Comparison of ENCODE assay signal across 16 mouse cellular contexts in genomic region chr5:116490826-116491225, GRCm38 (mm10).
DNase-seq lines count a peak whose midpoint lies in the region; ATAC-seq lines count a peak whose summit lies in the region.
"Had no signal": no experiment of that assay in that cellular context is flagged by ENCODE, and none has a peak within 500 bp of the region (broad histone marks: within the 10 kb centered on the region; RNA-seq: fewer than 3 reads in every experiment).

No protein-coding gene starts in this region.

- H3K9me3 ChIP-seq in hindbrain, embryonic 13.5 days: no peaks in the 10 kb centered on the region
- H3K9me3 ChIP-seq in hindbrain, embryonic 16.5 days (ENCODE audit: control insufficient read depth, low read length): no peaks in the 10 kb centered on the region
- no peaks in the 10 kb centered on the region for H3K9me3 ChIP-seq in midbrain, embryonic 13.5 days
- no peaks in the 10 kb centered on the region for H3K9me3 ChIP-seq in midbrain, embryonic 11.5 days (ENCODE audit: control insufficient read depth, low read length)
- H3K9me3 ChIP-seq: embryonic facial prominence, embryonic 13.5 days; hindbrain, embryonic 10.5 days; neural tube, embryonic 15.5 days had no signal

- 67% methylated on average over 5 of the region's 5 CpGs for WGBS in hindbrain, embryonic 13.5 days
- 59% methylated on average over 5 of the region's 5 CpGs for WGBS in hindbrain, embryonic 16.5 days
- 86% methylated on average over 5 of the region's 5 CpGs for WGBS in midbrain, embryonic 13.5 days
- 90% methylated on average over 5 of the region's 5 CpGs for WGBS in midbrain, embryonic 11.5 days

- H3K4me2 ChIP-seq in hindbrain, embryonic 13.5 days: no peak overlapping the region
- H3K4me2 ChIP-seq in hindbrain, embryonic 16.5 days (ENCODE audit: low read length): no peak overlapping the region
- no peak overlapping the region for H3K4me2 ChIP-seq in midbrain, embryonic 13.5 days (replicated peaks)
- no peak overlapping the region for H3K4me2 ChIP-seq in midbrain, embryonic 11.5 days
- H3K4me2 ChIP-seq: embryonic facial prominence, embryonic 13.5 days; neural tube, embryonic 15.5 days had no signal

- no peak overlapping the region for H3K4me3 ChIP-seq in hindbrain, embryonic 13.5 days
- no peak overlapping the region for H3K4me3 ChIP-seq in hindbrain, embryonic 16.5 days (ENCODE audit: low read length)
- H3K4me3 ChIP-seq in midbrain, embryonic 13.5 days (replicated peaks): no peak overlapping the region
- no peak overlapping the region for H3K4me3 ChIP-seq in midbrain, embryonic 11.5 days (ENCODE audit: low read depth, low read length)
- H3K4me3 ChIP-seq: embryonic facial prominence, embryonic 13.5 days; hindbrain, embryonic 10.5 days; neural tube, embryonic 15.5 days had no signal

- peak; percentile 25 for DNase-seq in adrenal gland, adult 2 months
- DNase-seq in adrenal gland, postnatal 10 days: no peak
- no peak for DNase-seq in midbrain, embryonic 11.5 days (ENCODE audit: low spot score, missing footprints)
- no peak for DNase-seq in right cerebral cortex, postnatal 4 days
- DNase-seq in embryo, embryonic 9.5 days (ENCODE audit: extremely low spot score): no peak
- DNase-seq: adrenal gland, adult 8-10 months; gastrocnemius, postnatal 25 days; liver; liver, postnatal 0 days; midbrain, embryonic 14.5 days had no signal

- peaks cover 77% of the 10 kb centered on the region for H3K4me1 ChIP-seq in hindbrain, embryonic 13.5 days (replicated peaks)
- peaks cover 16% of the 10 kb centered on the region for H3K4me1 ChIP-seq in hindbrain, embryonic 16.5 days (ENCODE audit: control insufficient read depth, insufficient read depth, low read depth, low read length)
- H3K4me1 ChIP-seq in midbrain, embryonic 13.5 days (replicated peaks): peaks cover 60% of the 10 kb centered on the region
- H3K4me1 ChIP-seq in midbrain, embryonic 11.5 days (ENCODE audit: control insufficient read depth, insufficient read depth, low read length): 0 out of 2 replicates have a peak, but pooled peaks cover 2% of the 10 kb centered on the region

- no peak for ATAC-seq in hindbrain, embryonic 13.5 days (ENCODE audit: low FRiP score)
- ATAC-seq in hindbrain, embryonic 16.5 days: no peak
- no peak for ATAC-seq in midbrain, embryonic 13.5 days
- no peak for ATAC-seq in midbrain, embryonic 11.5 days (ENCODE audit: low FRiP score)
- ATAC-seq: liver, postnatal 0 days had no signal

- H3K27ac ChIP-seq in hindbrain, embryonic 13.5 days: peak overlapping the region; percentile 48
- no peak overlapping the region for H3K27ac ChIP-seq in hindbrain, embryonic 16.5 days (ENCODE audit: low read depth, low read length)
- H3K27ac ChIP-seq in midbrain, embryonic 13.5 days: peak overlapping the region; percentile 8; the same call in 1 of the 2 replicates
- no peak overlapping the region for H3K27ac ChIP-seq in midbrain, embryonic 11.5 days (ENCODE audit: low read depth, low read length)
- H3K27ac ChIP-seq: embryonic facial prominence, embryonic 13.5 days; hindbrain, embryonic 10.5 days had no signal

- no peaks in the 10 kb centered on the region for H3K36me3 ChIP-seq in hindbrain, embryonic 13.5 days
- no peaks in the 10 kb centered on the region for H3K36me3 ChIP-seq in hindbrain, embryonic 16.5 days (ENCODE audit: control insufficient read depth, insufficient read depth, low read length)
- H3K36me3 ChIP-seq in midbrain, embryonic 13.5 days: no peaks in the 10 kb centered on the region
- no peaks in the 10 kb centered on the region for H3K36me3 ChIP-seq in midbrain, embryonic 11.5 days (ENCODE audit: control insufficient read depth, insufficient read depth, low read length)
- H3K36me3 ChIP-seq: embryonic facial prominence, embryonic 13.5 days; neural tube, embryonic 15.5 days had no signal

- H3K27me3 ChIP-seq in hindbrain, embryonic 13.5 days: no peaks in the 10 kb centered on the region
- no peaks in the 10 kb centered on the region for H3K27me3 ChIP-seq in hindbrain, embryonic 16.5 days (replicated peaks; ENCODE audit: control insufficient read depth, insufficient read depth, low read length)
- no peaks in the 10 kb centered on the region for H3K27me3 ChIP-seq in midbrain, embryonic 13.5 days
- no peaks in the 10 kb centered on the region for H3K27me3 ChIP-seq in midbrain, embryonic 11.5 days (ENCODE audit: control insufficient read depth, insufficient read depth, low read length)
- H3K27me3 ChIP-seq: embryonic facial prominence, embryonic 13.5 days; neural tube, embryonic 15.5 days had no signal

- H3K9ac ChIP-seq in hindbrain, embryonic 13.5 days: no peak overlapping the region
- no peak overlapping the region for H3K9ac ChIP-seq in hindbrain, embryonic 16.5 days (ENCODE audit: low read depth, low read length)
- H3K9ac ChIP-seq in midbrain, embryonic 13.5 days (replicated peaks): no peak overlapping the region
- no peak overlapping the region for H3K9ac ChIP-seq in midbrain, embryonic 11.5 days (ENCODE audit: low read length)
- H3K9ac ChIP-seq: embryonic facial prominence, embryonic 13.5 days; liver, postnatal 0 days; neural tube, embryonic 15.5 days had no signal

Comparison
In these comparisons a context has a peak if more than half of its experiments do, and no peak if none do; other contexts are left out.
1. H3K27ac ChIP-seq: peak in hindbrain, embryonic 13.5 days (single experiment) and midbrain, embryonic 13.5 days (single experiment); none in hindbrain, embryonic 16.5 days (single experiment) and midbrain, embryonic 11.5 days (single experiment).